Mouse (Mus musculus) heart, adult 9 months (tissue): ENCODE results near the gene Gm49711.
A peak's percentile ranks its signal among the peaks of the same experiment; 100 is the strongest.

Source experiments
- DNase-seq, 2 experiments: peaks; one replicate each; pipeline ENCODE4 v3.0.0; 2022; ENCODE audit warnings: low spot score in 2 of 2

Gm49711 gene

GRCm38 (mm10) chr16:92120899-92121531 is 62.9 kb downstream of the Gm49711 start:
- no peak for DNase-seq

DNA sequence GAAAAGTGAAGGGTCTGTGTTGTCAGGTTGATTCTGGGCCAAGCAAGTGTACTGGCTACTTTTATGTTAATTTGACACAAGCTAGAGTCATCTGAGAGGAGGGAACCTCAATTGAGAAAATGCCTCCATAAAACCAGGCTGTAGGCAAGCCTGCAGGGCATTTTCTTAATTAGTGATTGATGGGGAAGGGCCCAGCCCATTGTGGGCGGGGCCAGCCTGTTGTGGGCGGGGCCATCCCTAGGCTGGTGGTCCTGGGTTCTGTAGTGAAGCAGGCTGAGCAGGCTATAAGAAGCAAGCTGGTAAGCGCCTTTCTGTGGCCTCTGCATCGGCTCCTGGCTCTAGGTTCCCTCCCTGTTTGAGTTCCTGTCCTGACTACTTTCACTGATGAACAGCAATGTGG is 69.1 kb downstream of the Gm49711 start:
- DNase-seq = no peak

GRCm38 (mm10) chr16:92127666-92128065 is 69.5 kb downstream of the Gm49711 start:
- no peak for DNase-seq

- DNase-seq = no peak
Observed at GRCm38 (mm10) chr16:92129843-92130242, 71.7 kb downstream of the Gm49711 start.

GRCm38 (mm10) chr16:92132511-92132910 is 74.4 kb downstream of the Gm49711 start:
- no peak for DNase-seq

DNA sequence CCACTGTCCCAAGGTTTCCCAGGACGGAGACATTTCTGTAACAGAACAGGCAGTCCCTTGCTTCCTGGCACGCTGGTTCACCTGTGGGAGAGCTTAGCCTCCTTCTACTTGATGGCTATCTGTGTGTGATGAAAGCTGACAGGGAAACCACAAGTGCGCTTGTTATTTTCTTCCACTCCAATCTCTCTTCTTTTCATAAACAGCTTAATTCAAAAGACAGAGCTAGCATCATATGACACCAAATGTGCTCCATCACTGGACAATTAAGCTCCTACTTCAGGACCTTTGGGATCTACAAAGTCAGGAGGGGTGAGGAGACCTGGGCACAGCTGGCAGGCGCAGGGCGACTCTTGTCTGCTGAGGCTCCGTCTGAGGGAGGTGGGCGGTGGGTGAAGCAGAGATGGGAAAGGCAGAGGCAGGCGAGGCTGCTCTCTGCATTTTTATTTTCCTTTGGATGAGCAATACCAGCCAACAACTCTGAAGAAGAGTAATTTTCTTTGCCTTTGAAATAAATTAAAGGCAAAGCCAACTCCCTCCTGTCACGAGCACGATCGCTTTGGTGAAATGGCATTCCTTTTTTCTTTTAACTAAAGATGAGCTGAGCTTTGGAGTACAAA is 76.1 kb downstream of the Gm49711 start:
- no peak for DNase-seq

- no peak for DNase-seq
Observed at GRCm38 (mm10) chr16:92136275-92136674, 78.2 kb downstream of the Gm49711 start.

GRCm38 (mm10) chr16:92139386-92140261 is 81.5 kb downstream of the Gm49711 start:
- no peak for DNase-seq

DNA sequence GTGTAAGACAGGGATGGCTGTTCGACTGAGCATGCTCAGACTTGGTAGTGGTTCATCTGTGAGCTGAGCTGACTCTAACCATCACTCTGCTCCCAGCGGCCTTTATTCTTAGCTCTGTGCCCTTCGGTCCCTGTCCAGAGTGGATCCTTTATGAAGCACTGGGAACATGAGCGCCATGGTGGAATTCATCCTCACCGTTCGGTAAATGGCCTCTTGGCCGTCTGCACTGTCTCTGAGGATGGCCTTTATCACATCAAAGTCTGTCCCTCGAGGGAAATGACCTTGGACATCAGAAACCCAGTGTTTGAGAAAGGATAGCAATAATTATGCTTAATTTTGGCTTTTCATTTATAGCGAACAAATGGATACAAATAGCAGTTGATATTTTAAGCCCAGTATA is 82.2 kb downstream of the Gm49711 start:
- DNase-seq = no peak

DNA sequence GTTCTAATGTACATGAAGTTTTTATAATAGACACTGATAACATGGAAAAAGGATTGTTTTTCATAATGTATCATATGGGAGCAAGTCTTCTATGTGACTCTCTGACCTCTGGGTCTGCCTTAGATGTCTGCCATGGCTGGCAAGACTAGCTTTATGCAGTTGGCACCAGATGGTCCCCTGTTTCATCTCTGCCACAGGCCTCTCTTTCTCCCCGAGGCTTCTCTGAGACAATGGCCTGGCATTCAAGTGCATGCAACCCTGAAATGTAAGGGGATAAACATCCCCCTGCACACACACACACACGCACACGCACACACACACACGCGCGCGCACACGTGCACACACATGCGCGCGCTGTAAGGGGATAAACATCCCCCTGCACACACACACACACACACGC is 82.9 kb downstream of the Gm49711 start:
- DNase-seq = no peak

DNA sequence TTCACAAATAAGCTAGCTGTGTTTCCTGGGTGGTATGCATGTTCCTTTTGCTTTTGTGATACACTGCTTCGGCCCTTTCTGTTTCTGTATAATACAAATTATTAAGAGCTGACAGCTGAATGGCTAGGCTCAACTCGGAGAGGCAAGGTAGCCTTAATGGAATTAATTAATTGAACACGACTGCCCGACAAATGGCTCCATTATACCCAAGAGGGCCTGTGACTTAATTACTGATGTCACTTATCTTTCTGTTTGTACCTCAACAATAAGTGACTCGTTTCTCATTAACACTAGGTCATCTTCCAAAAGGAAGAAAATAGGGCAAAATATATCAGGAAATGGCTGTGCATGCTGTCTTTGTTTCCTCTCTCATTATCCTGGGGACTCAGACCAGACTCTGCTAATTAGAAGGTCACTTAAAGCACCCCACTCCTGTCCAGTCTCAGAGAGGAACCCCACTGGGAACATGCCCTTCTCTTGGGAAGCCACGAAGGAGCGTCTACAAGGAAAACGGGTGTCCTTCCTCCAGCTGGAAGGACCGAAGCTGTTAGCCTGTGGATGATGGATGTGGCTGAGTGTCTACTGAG is 84.4 kb downstream of the Gm49711 start:
- no peak for DNase-seq

GRCm38 (mm10) chr16:92147631-92148366 is 89.7 kb downstream of the Gm49711 start:
- no peak for DNase-seq

DNA sequence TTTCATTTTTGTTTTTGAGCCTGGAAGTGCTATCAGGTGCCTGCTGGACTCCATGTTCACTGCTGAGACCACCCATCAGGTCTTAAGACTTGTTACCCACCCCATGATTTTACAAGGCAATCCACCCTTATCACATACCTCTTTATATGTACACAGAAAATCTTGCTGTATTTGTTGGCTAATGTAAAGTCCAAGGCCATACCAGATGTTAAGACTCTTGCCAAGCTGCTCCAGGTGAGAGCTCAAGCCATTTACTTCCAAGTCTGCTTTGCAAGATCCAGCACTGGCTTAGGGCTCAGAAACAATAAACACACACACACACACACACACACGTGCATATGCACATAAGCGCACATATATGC is 90.2 kb downstream of the Gm49711 start:
- DNase-seq = no peak

DNA sequence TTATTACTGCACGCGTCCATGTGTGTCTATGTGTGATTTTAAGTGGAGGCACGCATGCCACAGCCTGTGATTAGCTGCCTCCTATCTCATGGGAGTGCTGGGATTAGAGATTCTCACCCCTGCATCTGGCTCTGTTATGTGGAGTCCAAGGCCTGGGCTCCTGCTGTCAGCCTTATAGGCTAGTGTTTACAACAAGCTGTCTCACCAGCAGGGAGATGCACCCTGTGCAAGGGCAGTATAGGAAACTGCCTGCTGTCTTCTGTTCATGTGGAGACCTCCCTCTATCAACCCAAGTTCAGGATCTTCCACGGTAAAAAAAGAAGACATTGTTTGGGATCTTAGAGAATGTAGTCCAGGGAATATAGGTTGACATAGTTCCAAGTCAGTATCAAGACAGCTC is 92.9 kb downstream of the Gm49711 start:
- DNase-seq = no peak

GRCm38 (mm10) chr16:92158021-92158455 is 99.9 kb downstream of the Gm49711 start:
- peak; percentile 4 to 9 for DNase-seq

DNA sequence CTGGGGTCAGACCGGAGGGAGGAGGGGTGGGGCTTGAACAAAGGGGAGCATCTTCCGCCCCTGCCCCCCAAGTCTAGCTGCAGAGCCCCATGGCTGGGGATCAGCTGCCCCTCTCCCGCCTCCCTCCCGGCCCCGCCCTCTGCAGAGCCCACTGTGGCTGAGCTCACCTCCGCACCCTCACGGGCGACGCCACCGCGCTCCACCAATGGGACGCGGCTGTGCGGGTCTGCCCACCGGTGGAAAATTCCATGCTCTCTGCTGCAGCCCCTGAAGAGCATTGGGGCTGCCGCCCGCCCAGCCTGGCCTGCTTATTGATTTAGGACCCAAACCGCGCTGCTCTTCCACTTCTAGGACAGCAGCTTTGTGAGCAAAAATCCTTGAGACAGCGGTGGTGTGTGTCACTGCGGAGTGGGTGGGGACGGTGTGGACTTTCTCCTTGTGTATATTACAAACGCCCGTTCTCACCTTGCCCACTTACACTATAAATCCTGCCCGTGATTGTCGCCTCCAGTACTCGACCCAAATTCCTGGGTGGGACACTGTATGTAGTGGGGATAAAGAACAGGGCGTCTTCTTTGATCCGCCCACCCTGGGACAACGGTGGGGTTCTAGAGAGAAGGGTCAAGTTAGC is 100.5 kb downstream of the Gm49711 start:
- DNase-seq = peak; percentile 30 to 37

DNA sequence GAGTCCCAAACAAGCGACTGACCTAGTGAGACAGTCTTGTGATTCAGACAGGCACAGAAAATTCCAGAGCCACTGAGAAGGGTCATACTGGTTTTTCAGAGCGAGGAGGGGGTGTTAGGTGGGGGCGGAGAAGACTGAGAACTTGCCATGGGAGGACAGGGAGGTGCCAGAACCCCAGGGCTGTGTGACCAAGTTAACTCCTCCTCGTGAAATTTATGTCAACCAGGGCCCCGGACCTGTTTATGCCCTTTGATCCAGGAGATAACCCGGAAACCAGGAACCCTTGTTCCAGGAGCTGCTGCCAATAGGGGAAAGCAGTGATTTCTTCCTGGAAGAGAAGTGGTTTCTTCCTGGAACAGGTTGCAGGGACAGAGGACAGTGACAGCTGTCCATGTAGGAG is 101.0 kb downstream of the Gm49711 start:
- no peak for DNase-seq

GRCm38 (mm10) chr16:92162289-92162688 is 104.2 kb downstream of the Gm49711 start:
- no peak for DNase-seq

DNA sequence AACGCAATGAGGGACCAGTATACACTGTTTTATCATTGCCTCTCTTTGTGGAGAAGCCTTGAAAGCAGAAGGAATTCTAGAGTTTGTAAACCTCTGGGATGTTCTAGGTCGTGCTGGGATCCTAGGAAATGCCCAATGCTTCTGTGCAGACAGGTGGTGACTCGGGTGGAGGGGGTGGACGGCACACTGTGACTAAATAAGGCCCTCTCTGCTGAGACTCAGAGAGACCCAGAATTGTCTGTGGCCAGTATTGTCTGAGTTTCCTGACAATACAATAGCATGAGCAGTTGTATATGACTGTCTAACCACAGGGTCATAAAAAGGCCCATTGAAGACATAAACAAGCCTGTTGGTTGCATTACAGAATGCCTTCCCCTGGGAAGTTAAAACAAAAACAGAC is 105.4 kb downstream of the Gm49711 start:
- DNase-seq = no peak

GRCm38 (mm10) chr16:92176052-92176451 is 117.9 kb downstream of the Gm49711 start:
- DNase-seq = no peak

- DNase-seq = no peak
Observed at GRCm38 (mm10) chr16:92177718-92178117, 119.6 kb downstream of the Gm49711 start.
